Mouse (Mus musculus): ENCODE measurements around the gene Hmgb3.

- TF ChIP-seq CTCF (IDR thresholded peaks at IDR 0.05; ENCODE audit: control insufficient read depth, insufficient read depth, low read length) = no peak
- TF ChIP-seq POLR2A (IDR thresholded peaks at IDR 0.05; ENCODE audit: borderline replicate concordance, control insufficient read depth, low read depth, low read length) = no peak
Measured at GRCm38 (mm10) chrX:71537791-71538190, 17.9 kb upstream of the Hmgb3 start.
